Mouse (Mus musculus) lung, adult 2 months (tissue): ENCODE results near the gene Vmn1r45.

Experiments used
- CTCF ChIP-seq: fragments of 200-500 bp; IDR thresholded peaks from 2 replicates; pipeline ENCODE4 v1.5.1; 2011; ENCODE audit warnings: mild to moderate bottlenecking, low read length, control low read depth; ENCODE audit not compliant: insufficient read depth
- POLR2A ChIP-seq: fragments of 200-500 bp; IDR thresholded peaks from 2 replicates; pipeline ENCODE4 v1.6.1; 2011; ENCODE audit warnings: low read depth, mild to moderate bottlenecking, control low read depth, low read length, borderline replicate concordance; ENCODE audit errors: extremely low read depth

DNA sequence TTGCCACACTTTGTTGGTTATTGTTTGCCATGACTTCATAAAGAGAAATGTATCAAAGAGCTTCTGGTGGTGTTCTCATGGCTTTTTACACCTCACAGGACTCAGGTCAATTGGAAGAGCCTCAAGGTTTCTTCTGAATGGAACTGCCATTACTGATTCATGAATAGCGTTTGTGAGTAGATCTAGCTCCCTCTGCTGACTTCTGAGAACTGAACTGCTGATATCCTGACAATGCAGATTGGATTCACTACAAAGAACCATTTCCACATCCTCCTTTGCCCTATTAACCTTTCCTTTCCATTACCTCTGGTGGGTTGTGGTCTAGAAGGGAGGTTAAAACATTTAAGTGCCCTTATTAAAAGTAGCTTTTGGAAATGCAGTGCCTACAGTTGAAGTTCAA, 45.6 kb upstream of the Vmn1r45 start:
- TF ChIP-seq CTCF (no peak), POLR2A (no peak)
